Mouse (Mus musculus): Measurements from ENCODE around the gene Axdnd1.

The Axdnd1 gene

DNA sequence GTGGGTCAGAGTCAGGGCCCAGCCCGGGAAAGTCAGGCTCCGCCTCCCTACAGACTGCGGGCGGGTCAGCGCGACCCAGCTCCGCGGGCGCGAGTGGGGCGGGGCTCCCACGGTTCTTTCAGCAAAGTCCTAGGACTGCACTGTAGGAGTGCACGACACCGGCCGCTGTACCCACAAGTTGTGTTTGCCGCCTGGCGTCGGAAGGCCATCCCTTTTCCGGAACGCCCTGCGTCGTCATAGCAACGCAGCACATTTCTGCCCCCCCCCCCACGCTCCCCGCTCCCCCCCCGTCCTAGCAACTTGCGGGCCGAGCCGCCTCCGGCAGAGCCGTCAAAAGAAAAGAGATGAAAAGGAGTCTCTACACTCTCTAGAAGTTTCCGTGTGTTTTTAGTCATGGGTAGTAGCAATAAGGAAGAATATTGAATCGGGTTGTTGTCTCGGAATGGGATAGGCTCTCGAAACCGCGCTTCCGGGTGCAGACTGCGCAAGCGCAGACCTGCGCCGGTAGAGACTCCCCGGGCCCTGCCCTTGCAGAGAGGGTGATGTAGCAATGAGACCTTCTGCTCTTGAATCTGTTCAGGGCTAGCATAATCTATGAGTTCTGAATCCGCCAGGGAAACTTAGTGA lies at the start of gene Axdnd1:
Gene Axdnd1 (minus strand): TSS at position 489 of the 627 bp plus-strand sequence.
- Histone ChIP-seq H3K36me3 (ENCODE audit: insufficient read depth, low read length) (no peaks in the 10 kb centered on the region), H3K4me3 (replicated peaks; ENCODE audit: low read length) (peak within 1 kb of the TSS; percentile 81), H3K4me1 (replicated peaks; ENCODE audit: low read depth, low read length) (peaks cover 13% of the 10 kb centered on the region), H3K27me3 (ENCODE audit: insufficient read depth, low read length) (no peaks in the 10 kb centered on the region), H3K9me3 (ENCODE audit: low read length) (no peaks in the 10 kb centered on the region)
- TF ChIP-seq CTCF (conservative IDR thresholded peaks at IDR 0.05; ENCODE audit: low read length) (no peak), NANOG (IDR thresholded peaks at IDR 0.05; ENCODE audit: borderline replicate concordance, low read length) (no peak), POU5F1 (IDR thresholded peaks at IDR 0.05; ENCODE audit: borderline replicate concordance, low read length) (no peak)

DNA sequence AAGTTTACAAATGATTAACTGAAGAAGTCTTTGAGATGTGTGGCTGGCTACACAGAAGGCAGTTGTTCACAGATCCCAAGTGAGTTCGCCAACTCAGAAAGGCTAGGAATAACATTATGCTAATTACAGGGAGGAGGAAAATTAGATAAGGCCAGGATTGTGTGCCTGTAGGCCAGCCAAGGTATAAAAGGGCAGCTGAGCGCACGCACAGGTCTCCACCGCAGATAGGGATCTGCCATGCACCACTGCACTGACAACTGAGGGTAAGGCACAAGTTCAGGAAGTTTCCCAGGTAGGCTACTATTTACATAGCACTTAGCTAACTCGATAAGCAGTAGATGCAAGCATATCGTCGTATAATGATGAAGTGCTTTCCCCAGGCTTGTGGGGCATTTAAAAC lies 49.6 kb upstream of the Axdnd1 start:
- Histone ChIP-seq H3K9me3 (ENCODE audit: low read length) (no peaks in the 10 kb centered on the region), H3K4me3 (replicated peaks; ENCODE audit: low read length) (no peak overlapping the region), H3K27me3 (ENCODE audit: insufficient read depth, low read length) (peaks cover 9% of the 10 kb centered on the region; the same call in 1 of the 2 replicates), H3K4me1 (replicated peaks; ENCODE audit: low read depth, low read length) (peaks cover 17% of the 10 kb centered on the region), H3K36me3 (ENCODE audit: insufficient read depth, low read length) (peaks cover 9% of the 10 kb centered on the region)
- TF ChIP-seq CTCF (conservative IDR thresholded peaks at IDR 0.05; ENCODE audit: low read length) (no peak), NANOG (IDR thresholded peaks at IDR 0.05; ENCODE audit: borderline replicate concordance, low read length) (no peak), POU5F1 (IDR thresholded peaks at IDR 0.05; ENCODE audit: borderline replicate concordance, low read length) (no peak)

DNA sequence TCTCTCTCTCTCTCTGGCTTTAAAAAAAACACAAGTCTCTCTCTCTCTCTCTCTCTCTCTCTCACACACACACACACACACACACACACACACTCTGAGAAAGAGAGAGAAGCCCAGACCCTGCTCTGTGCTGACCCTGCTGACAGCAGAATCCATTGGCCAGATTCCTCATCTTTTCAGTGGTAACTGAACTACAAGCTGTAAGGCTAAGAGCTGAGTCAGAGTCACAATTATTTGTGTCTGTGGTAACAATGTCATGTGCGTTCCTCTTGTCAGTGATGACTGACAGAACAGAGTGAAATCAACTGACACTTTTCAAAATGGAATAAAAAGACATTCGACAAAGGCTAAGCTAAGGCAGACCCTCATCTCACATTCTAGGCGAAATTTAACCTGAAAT lies 47.6 kb upstream of the Axdnd1 start:
- no peaks in the 10 kb centered on the region for H3K9me3 ChIP-seq (ENCODE audit: low read length)
- H3K4me1 ChIP-seq (replicated peaks; ENCODE audit: low read depth, low read length) = peaks cover 15% of the 10 kb centered on the region
- peaks cover 12% of the 10 kb centered on the region for H3K36me3 ChIP-seq (ENCODE audit: insufficient read depth, low read length)
- H3K4me3 ChIP-seq (replicated peaks; ENCODE audit: low read length) = no peak overlapping the region
- TF ChIP-seq CTCF (conservative IDR thresholded peaks at IDR 0.05; ENCODE audit: low read length) (no peak), POU5F1 (IDR thresholded peaks at IDR 0.05; ENCODE audit: borderline replicate concordance, low read length) (no peak), NANOG (IDR thresholded peaks at IDR 0.05; ENCODE audit: borderline replicate concordance, low read length) (no peak)
- peaks cover 9% of the 10 kb centered on the region; the same call in 1 of the 2 replicates for H3K27me3 ChIP-seq (ENCODE audit: insufficient read depth, low read length)

DNA sequence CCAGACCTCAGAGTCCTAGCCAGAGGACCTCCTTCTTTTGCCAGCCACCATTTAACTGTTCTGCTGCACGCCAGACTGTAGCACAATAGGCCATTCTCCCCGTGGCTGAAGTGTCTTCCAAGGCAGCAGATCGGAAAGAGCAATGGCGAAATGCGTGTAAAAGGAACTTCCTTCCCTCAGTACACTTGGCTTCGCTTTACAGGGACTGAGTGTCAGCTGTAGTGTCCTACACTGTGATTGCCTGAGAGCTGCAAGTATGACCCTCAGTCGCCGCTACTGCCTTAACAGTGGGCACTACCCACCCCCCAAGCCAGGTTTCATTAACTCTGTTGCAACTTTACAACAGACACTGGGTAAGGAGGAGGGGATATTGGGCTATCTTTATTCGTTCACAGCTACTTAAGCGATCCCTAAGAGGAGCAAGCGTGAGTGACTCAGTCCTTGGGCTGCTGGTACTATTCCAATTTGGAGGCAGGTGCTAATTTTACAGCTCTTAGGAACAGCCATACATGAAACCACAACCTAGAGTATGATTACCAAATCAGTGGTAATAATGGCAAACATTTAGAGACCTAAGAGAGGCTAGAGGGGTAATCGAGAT lies 46.8 kb upstream of the Axdnd1 start:
- peaks cover 12% of the 10 kb centered on the region for H3K36me3 ChIP-seq (ENCODE audit: insufficient read depth, low read length)
- peaks cover 6% of the 10 kb centered on the region; the same call in 1 of the 2 replicates for H3K27me3 ChIP-seq (ENCODE audit: insufficient read depth, low read length)
- H3K9me3 ChIP-seq (ENCODE audit: low read length) = no peaks in the 10 kb centered on the region
- no peak overlapping the region for H3K4me3 ChIP-seq (replicated peaks; ENCODE audit: low read length)
- H3K4me1 ChIP-seq (replicated peaks; ENCODE audit: low read depth, low read length) = peaks cover 9% of the 10 kb centered on the region
- TF ChIP-seq POU5F1 (IDR thresholded peaks at IDR 0.05; ENCODE audit: borderline replicate concordance, low read length) = no peak
- TF ChIP-seq NANOG (IDR thresholded peaks at IDR 0.05; ENCODE audit: borderline replicate concordance, low read length) = no peak
- TF ChIP-seq CTCF (conservative IDR thresholded peaks at IDR 0.05; ENCODE audit: low read length) = no peak

DNA sequence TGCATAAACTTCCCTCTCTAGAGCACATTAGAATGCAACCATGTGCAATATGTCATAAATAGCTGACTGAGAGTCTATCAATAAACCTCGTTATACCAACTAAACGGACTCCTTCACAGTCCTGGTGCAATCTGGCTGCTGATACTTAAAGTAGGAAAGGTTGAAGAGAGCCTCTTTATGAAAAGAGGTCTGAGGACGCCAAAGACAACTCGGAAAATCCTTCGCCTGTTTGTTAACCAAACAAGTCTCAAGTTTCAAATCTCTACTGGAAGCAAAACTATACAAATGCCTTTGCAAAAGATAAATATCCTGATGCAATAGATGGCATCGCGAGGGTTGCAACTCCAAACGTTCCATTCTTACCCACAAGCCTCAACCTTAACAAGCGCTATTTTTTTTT lies 44.0 kb upstream of the Axdnd1 start:
- Histone ChIP-seq H3K4me1 (replicated peaks; ENCODE audit: low read depth, low read length) (peaks cover 8% of the 10 kb centered on the region; the same call in 1 of the 2 replicates), H3K27me3 (ENCODE audit: insufficient read depth, low read length) (0 out of 2 replicates have a peak, but pooled peaks cover 3% of the 10 kb centered on the region), H3K36me3 (ENCODE audit: insufficient read depth, low read length) (peaks cover 12% of the 10 kb centered on the region), H3K4me3 (replicated peaks; ENCODE audit: low read length) (no peak overlapping the region), H3K9me3 (ENCODE audit: low read length) (no peaks in the 10 kb centered on the region)
- TF ChIP-seq NANOG (IDR thresholded peaks at IDR 0.05; ENCODE audit: borderline replicate concordance, low read length) (no peak), CTCF (conservative IDR thresholded peaks at IDR 0.05; ENCODE audit: low read length) (no peak), POU5F1 (IDR thresholded peaks at IDR 0.05; ENCODE audit: borderline replicate concordance, low read length) (no peak)

DNA sequence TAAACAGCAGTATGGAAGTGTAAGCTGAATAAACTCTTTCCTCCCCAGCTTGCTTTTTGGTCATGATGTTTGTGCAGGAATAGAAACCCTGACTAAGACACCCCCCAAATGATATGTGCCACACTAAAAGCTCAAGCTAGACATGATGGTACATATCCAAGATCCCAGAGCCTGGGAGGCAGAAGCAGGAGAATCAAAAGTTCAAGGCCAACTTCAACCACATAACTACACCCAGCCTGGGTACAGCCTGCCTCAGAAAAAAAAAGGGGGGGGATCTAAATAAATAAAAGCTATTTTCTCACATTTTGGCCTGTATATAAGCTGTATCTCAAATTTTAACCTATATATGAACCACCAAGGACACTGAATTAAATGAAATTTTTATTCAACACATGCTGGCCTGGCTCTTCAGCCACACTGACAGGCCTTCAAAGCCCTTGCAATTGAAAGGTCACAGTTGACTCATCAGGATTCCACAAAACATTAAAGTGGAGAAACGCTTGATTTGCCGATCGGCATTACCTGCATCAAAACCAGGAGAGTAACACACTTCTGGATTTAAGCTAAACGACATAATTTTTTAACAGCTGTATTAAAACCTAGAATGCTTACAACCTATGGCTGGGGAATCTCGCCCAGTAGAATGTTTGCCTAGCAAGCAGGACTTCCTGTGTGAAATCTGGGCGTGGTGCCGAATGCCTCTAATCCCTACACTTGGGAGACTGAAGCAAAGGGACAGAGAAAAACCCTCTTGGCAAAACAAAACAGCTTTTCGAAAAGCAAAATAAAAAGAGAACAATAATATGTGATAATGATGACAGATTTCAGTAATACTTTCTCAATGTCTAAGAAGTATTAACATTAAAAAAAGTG lies 43.3 kb upstream of the Axdnd1 start:
- Histone ChIP-seq H3K36me3 (ENCODE audit: insufficient read depth, low read length) (peaks cover 12% of the 10 kb centered on the region), H3K4me3 (replicated peaks; ENCODE audit: low read length) (no peak overlapping the region), H3K4me1 (replicated peaks; ENCODE audit: low read depth, low read length) (peaks cover 8% of the 10 kb centered on the region; the same call in 1 of the 2 replicates), H3K9me3 (ENCODE audit: low read length) (no peaks in the 10 kb centered on the region), H3K27me3 (ENCODE audit: insufficient read depth, low read length) (0 out of 2 replicates have a peak, but pooled peaks cover under 1% of the 10 kb centered on the region)
- TF ChIP-seq NANOG (IDR thresholded peaks at IDR 0.05; ENCODE audit: borderline replicate concordance, low read length) = no peak
- TF ChIP-seq POU5F1 (IDR thresholded peaks at IDR 0.05; ENCODE audit: borderline replicate concordance, low read length) = no peak
- TF ChIP-seq CTCF (conservative IDR thresholded peaks at IDR 0.05; ENCODE audit: low read length) = no peak

DNA sequence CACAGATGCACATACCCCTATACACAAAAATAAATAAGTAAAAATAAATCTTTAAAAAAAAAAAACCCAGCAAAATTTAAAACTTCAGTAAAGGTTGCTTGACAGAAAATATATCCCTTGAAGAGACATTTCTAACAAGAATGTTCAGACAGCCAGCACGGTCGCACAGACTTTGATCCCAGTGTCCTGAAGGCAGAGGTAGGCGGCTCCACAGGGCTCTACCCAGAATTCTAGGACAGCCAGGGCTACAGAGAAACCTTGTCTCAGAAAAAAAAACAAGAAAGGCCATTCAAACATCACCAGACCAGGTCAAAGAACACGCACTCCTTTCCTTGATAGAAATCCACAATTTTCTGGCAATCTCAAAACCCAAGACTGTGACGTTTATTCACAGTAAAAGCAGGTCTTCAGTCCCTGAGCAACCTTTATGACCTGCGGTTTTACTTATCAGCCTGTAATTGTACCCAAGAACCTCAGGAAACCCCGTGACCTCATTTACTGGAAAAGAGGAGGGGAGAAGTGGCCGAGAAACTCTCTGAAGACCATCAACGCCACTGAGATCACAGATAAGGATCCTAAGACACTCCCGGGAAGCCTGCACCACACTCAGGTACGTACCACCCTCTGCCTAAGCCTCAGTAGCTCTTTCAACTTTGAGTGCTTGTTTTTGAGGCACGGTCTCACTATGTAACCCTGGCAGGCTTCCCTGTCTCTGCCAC lies 41.5 kb upstream of the Axdnd1 start:
- H3K27me3 ChIP-seq (ENCODE audit: insufficient read depth, low read length) = no peaks in the 10 kb centered on the region
- TF ChIP-seq CTCF (conservative IDR thresholded peaks at IDR 0.05; ENCODE audit: low read length) (no peak), NANOG (IDR thresholded peaks at IDR 0.05; ENCODE audit: borderline replicate concordance, low read length) (no peak), POU5F1 (IDR thresholded peaks at IDR 0.05; ENCODE audit: borderline replicate concordance, low read length) (no peak)
- no peak overlapping the region for H3K4me3 ChIP-seq (replicated peaks; ENCODE audit: low read length)
- H3K9me3 ChIP-seq (ENCODE audit: low read length) = peaks cover 14% of the 10 kb centered on the region; the same call in 1 of the 2 replicates
- H3K36me3 ChIP-seq (ENCODE audit: insufficient read depth, low read length) = peaks cover 18% of the 10 kb centered on the region
- H3K4me1 ChIP-seq (replicated peaks; ENCODE audit: low read depth, low read length) = peaks cover 8% of the 10 kb centered on the region; the same call in 1 of the 2 replicates
